Mouse (Mus musculus) lung, postnatal 10 days (tissue): Measurements from ENCODE around the gene Gm13941.

Experiments used
- DNase-seq: peaks from one replicate; pipeline ENCODE4 v3.0.0; 2021

Gene Gm13941

GRCm38 (mm10) chr2:111105882-111106281, at the start of gene Gm13941:
Gm13941 (minus strand) TSS chr2:111105982.
- DNase-seq = no peak

GRCm38 (mm10) chr2:111152836-111153235, 47.1 kb upstream of the Gm13941 start, which contains the start of gene Gm15130:
Gm15130 (minus strand) TSS chr2:111152936.
- no peak for DNase-seq

GRCm38 (mm10) chr2:111135739-111136138, 30.0 kb upstream of the Gm13941 start:
- DNase-seq = no peak

GRCm38 (mm10) chr2:111058586-111059261, 47.1 kb downstream of the Gm13941 start:
- DNase-seq = peak; percentile 6
